Mouse (Mus musculus) bone marrow macrophage, adult 2 months (primary cell): ENCODE data around the gene Asphd1.

Source experiments
- CTCF ChIP-seq: IDR thresholded peaks from 2 replicates; pipeline ENCODE4 v1.5.1; 2012; ENCODE audit warnings: low read depth, mild to moderate bottlenecking, low read length, moderate library complexity
- POLR2A ChIP-seq: IDR thresholded peaks from 2 replicates; pipeline ENCODE4 v1.6.1; 2012; ENCODE audit warnings: mild to moderate bottlenecking, low read depth, low read length, borderline replicate concordance

GRCm38 (mm10) chr7:126959780-126960179, 10.4 kb upstream of the Asphd1 start:
- no peak for TF ChIP-seq POLR2A
- TF ChIP-seq CTCF: no peak
